Mouse (Mus musculus): ENCODE measurements around the gene Dnah12. TPM values are rescaled to one million over a fixed set of nuclear protein-coding genes. Genes with fewer than 3 reads are reported as not detected.
"Not testable (repeated sequence)": the region's sequence is repeated elsewhere in the genome, so short reads cannot be mapped to it uniquely, and the experiment has no call there.

Dnah12 gene
- polyA plus RNA-seq, 1 experiment from 2014 or later: 0.26 TPM

DNA sequence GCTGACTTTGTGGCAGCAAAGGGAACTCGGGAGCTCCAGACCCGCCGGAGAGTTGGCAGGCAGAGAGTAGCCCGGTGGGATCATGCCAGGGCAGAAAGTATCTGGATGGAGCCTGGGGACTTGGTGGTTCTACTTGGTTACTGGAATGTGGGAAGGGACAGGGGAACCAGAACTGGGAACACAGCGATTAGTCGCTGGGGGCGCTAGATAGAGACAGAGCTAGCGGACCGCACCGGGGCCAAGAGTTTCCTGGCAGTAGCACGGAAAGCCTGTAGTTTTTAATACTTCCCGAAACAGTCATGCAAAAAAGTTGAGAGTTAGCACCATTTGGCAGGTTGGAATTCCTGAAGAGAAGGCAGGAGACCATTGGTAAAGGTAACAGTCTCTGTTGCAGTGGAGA lies 17.7 kb upstream of the Dnah12 start:
- ATAC-seq (replicated peaks; ENCODE audit: low FRiP score, low read depth): peak; percentile 57; the same call in 1 of the 2 replicates
- H3K4me2 ChIP-seq (ENCODE audit: low read length): peak overlapping the region; percentile 8
- H3K4me3 ChIP-seq (replicated peaks; ENCODE audit: low read depth, low read length): peak overlapping the region; percentile 11; the same call in 1 of the 2 replicates
- H3K9me3 ChIP-seq (replicated peaks; ENCODE audit: low read length): no peaks in the 10 kb centered on the region
- peak overlapping the region; percentile 72 for H3K27ac ChIP-seq
- no peak overlapping the region for H3K9ac ChIP-seq (ENCODE audit: low read depth, low read length)
- no peaks in the 10 kb centered on the region for H3K4me1 ChIP-seq (replicated peaks; ENCODE audit: insufficient read depth, low read length)
- TF ChIP-seq CTCF (IDR thresholded peaks at IDR 0.05; ENCODE audit: low read depth): peak; percentile 54
- 24% methylated on average over 12 of the region's 12 CpGs for WGBS
- no peaks in the 10 kb centered on the region for H3K36me3 ChIP-seq (ENCODE audit: insufficient read depth, low read length)
- no peaks in the 10 kb centered on the region for H3K27me3 ChIP-seq (ENCODE audit: insufficient read depth, low read length)
- DNase-seq (ENCODE audit: low spot score): peak; percentile 72

DNA sequence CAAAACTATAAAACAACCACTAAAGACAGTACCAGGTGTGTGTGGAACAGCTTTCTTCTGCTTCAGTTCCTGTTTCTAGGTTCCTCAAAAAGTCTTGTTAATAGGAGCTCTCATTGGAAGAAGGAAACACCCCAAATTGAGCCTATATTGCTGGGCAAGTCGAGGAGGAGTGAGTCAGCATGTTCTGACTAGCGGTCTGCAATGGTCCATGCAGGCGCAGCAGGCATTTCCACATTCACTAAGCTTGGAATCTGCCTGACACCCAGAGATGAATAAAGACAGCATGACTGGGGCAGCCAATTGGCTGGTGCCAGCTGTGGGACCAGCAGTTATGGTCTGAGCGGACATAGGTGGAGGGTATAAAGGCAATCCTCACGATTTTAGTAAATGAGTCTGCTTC lies 17.3 kb upstream of the Dnah12 start:
- H3K27ac ChIP-seq: peak overlapping the region; percentile 72; the same call in 1 of the 2 replicates
- H3K27me3 ChIP-seq (ENCODE audit: insufficient read depth, low read length): no peaks in the 10 kb centered on the region
- H3K36me3 ChIP-seq (ENCODE audit: insufficient read depth, low read length): no peaks in the 10 kb centered on the region
- no peak for ATAC-seq (replicated peaks; ENCODE audit: low FRiP score, low read depth)
- H3K9me3 ChIP-seq (replicated peaks; ENCODE audit: low read length): no peaks in the 10 kb centered on the region
- peak overlapping the region; percentile 11; the same call in 1 of the 2 replicates for H3K4me3 ChIP-seq (replicated peaks; ENCODE audit: low read depth, low read length)
- no peak for DNase-seq (ENCODE audit: low spot score)
- TF ChIP-seq CTCF (IDR thresholded peaks at IDR 0.05; ENCODE audit: low read depth): no peak
- no peaks in the 10 kb centered on the region for H3K4me1 ChIP-seq (replicated peaks; ENCODE audit: insufficient read depth, low read length)
- H3K9ac ChIP-seq (ENCODE audit: low read depth, low read length): no peak overlapping the region
- H3K4me2 ChIP-seq (ENCODE audit: low read length): peak overlapping the region; percentile 8
- WGBS: 75% methylated on average over 5 of the region's 5 CpGs

DNA sequence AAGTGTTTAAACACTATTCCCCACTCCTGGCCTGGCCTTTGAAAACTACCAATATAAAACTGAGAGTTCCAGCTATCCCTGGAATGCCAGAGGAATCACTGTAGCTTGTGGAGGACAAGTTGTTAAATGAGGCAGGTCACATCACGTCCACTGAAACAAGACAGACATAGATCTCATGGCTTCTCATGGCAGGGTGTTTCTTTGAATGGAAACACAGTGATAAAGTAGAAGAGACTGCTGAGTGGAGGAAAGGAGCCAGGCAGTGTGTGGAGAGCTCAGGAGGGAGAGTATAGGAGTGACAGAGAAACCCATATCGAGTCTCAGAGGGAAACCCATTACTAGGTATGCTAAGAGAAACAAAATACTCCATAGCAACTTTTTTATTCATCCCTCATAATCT lies 2.3 kb upstream of the Dnah12 start:
- WGBS: 40% methylated on average over 2 of the region's 2 CpGs
- no peaks in the 10 kb centered on the region for H3K4me1 ChIP-seq (replicated peaks; ENCODE audit: insufficient read depth, low read length)
- H3K36me3 ChIP-seq (ENCODE audit: insufficient read depth, low read length): no peaks in the 10 kb centered on the region
- DNase-seq (ENCODE audit: low spot score) (no peak), ATAC-seq (replicated peaks; ENCODE audit: low FRiP score, low read depth) (no peak)
- TF ChIP-seq CTCF (IDR thresholded peaks at IDR 0.05; ENCODE audit: low read depth): no peak
- no peak overlapping the region for H3K4me2 ChIP-seq (ENCODE audit: low read length)
- no peak overlapping the region for H3K4me3 ChIP-seq (replicated peaks; ENCODE audit: low read depth, low read length)
- no peaks in the 10 kb centered on the region for H3K27me3 ChIP-seq (ENCODE audit: insufficient read depth, low read length)
- no peaks in the 10 kb centered on the region for H3K9me3 ChIP-seq (replicated peaks; ENCODE audit: low read length)
- H3K27ac ChIP-seq: 0 out of 2 replicates have a peak overlapping the region, but pooled peaks have one; percentile 19
- no peak overlapping the region for H3K9ac ChIP-seq (ENCODE audit: low read depth, low read length)

DNA sequence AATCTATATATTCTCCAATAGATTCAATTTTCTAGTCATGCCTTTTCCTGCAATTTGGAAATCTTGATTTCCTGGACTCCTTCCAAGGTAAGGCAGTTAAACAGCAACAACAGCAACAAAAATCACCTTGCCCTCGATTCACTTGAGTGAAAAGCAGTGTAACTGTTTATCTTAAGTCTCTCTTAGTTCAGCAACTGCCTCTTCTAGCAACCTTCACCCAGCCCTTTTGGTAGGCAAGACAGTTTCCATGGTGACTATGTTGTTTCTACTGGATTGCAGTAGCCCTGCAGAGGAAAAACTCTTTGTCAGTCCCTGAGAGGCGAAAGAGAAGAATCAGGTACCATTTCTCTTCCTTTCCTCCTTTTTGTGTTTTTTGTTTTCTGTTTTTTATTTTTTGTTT lies 1.7 kb upstream of the Dnah12 start:
- peak; percentile 46 for DNase-seq (ENCODE audit: low spot score)
- no peak overlapping the region for H3K9ac ChIP-seq (ENCODE audit: low read depth, low read length)

DNA sequence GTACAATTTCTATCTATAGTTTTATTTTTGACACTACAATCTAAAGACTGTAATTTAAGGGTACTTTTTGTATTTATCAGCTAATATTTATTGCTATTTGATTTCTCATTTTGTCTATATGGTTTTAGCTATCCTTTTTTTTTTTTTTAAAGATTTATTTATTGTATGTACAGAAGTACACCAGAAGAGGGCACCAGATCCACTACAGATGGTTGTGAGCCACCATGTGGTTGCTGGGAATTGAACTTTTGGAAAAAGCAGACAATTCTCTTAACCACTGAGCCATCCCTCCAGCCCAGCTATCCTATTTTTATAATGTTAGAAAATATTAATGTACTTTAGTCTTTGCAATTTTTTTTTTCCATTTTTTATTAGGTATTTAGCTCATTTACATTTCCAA lies 4.8 kb downstream of the Dnah12 start:
- no peaks in the 10 kb centered on the region for H3K9me3 ChIP-seq (replicated peaks; ENCODE audit: low read length)
- TF ChIP-seq CTCF (IDR thresholded peaks at IDR 0.05; ENCODE audit: low read depth): peak; percentile 72
- no peak overlapping the region for H3K9ac ChIP-seq (ENCODE audit: low read depth, low read length)
- DNase-seq (ENCODE audit: low spot score) (peak; percentile 53), ATAC-seq (replicated peaks; ENCODE audit: low FRiP score, low read depth) (no peak)
- no peaks in the 10 kb centered on the region for H3K4me1 ChIP-seq (replicated peaks; ENCODE audit: insufficient read depth, low read length)
- H3K27me3 ChIP-seq (ENCODE audit: insufficient read depth, low read length): no peaks in the 10 kb centered on the region
- no peak overlapping the region for H3K4me2 ChIP-seq (ENCODE audit: low read length)
- H3K36me3 ChIP-seq (ENCODE audit: insufficient read depth, low read length): no peaks in the 10 kb centered on the region
- no peak overlapping the region for H3K4me3 ChIP-seq (replicated peaks; ENCODE audit: low read depth, low read length)
- H3K27ac ChIP-seq: no peak overlapping the region

More for the DNA sequence above, 1.7 kb upstream of the Dnah12 start:
- Histone ChIP-seq H3K9me3 (replicated peaks; ENCODE audit: low read length) (no peaks in the 10 kb centered on the region), H3K4me1 (replicated peaks; ENCODE audit: insufficient read depth, low read length) (no peaks in the 10 kb centered on the region), H3K36me3 (ENCODE audit: insufficient read depth, low read length) (no peaks in the 10 kb centered on the region), H3K4me3 (replicated peaks; ENCODE audit: low read depth, low read length) (no peak overlapping the region), H3K27ac (0 out of 2 replicates have a peak overlapping the region, but pooled peaks have one; percentile 1), H3K27me3 (ENCODE audit: insufficient read depth, low read length) (no peaks in the 10 kb centered on the region), H3K4me2 (ENCODE audit: low read length) (no peak overlapping the region)
- TF ChIP-seq CTCF (IDR thresholded peaks at IDR 0.05; ENCODE audit: low read depth): no peak
- no peak for ATAC-seq (replicated peaks; ENCODE audit: low FRiP score, low read depth)
- WGBS: 40% methylated on average over 2 of the region's 2 CpGs

DNA sequence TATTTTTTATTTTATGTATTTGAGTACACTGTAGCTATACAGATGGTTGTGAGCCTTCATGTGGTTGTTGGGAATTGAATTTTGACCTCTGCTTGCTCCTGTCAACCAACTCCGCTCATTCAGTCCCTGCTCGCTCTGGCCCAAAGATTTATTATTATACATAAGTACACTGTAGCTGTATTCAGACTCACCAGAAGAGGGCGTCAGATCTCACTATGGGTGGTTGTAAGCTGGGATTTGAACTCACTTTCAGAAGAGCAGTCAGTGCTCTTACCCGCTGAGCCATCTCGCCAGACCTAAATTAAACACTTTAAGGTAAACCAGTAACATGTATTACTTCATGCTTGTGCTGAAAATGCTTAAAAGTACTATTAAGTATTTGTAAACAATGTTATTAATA lies 12.2 kb downstream of the Dnah12 start:
- WGBS: 83% methylated on average over 5 of the region's 5 CpGs
- not testable (repeated sequence) for H3K9ac ChIP-seq (ENCODE audit: low read depth, low read length); H3K4me1 ChIP-seq (replicated peaks; ENCODE audit: insufficient read depth, low read length); DNase-seq (ENCODE audit: low spot score); H3K27me3 ChIP-seq (ENCODE audit: insufficient read depth, low read length); H3K9me3 ChIP-seq (replicated peaks; ENCODE audit: low read length); ATAC-seq (replicated peaks; ENCODE audit: low FRiP score, low read depth); H3K4me2 ChIP-seq (ENCODE audit: low read length); H3K36me3 ChIP-seq (ENCODE audit: insufficient read depth, low read length); H3K4me3 ChIP-seq (replicated peaks; ENCODE audit: low read depth, low read length); H3K27ac ChIP-seq

DNA sequence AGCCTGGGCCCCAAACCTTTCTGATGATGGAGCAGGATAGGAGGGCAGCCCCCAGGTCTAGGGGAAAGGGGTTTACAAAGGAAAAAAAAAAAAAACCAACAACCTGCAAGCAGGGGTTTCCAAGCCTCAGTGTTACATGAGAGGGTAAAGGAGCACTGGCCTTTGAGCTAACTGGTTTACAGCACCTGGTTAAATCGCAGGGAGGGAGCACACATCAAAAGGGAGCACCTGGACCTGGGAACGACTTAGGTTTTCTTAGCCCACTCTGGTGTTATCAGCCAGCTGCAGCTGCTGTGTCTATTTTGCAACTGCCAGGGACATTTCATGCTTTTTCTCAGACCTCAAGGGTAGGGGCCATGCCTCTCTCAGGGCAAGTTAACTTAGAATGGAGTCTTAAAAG lies 26.6 kb downstream of the Dnah12 start:
- not testable (repeated sequence) for ATAC-seq (replicated peaks; ENCODE audit: low FRiP score, low read depth); H3K36me3 ChIP-seq (ENCODE audit: insufficient read depth, low read length); H3K9me3 ChIP-seq (replicated peaks; ENCODE audit: low read length); H3K9ac ChIP-seq (ENCODE audit: low read depth, low read length); H3K4me1 ChIP-seq (replicated peaks; ENCODE audit: insufficient read depth, low read length); H3K4me3 ChIP-seq (replicated peaks; ENCODE audit: low read depth, low read length); H3K4me2 ChIP-seq (ENCODE audit: low read length); H3K27ac ChIP-seq; H3K27me3 ChIP-seq (ENCODE audit: insufficient read depth, low read length); DNase-seq (ENCODE audit: low spot score)
- 72% methylated on average over 2 of the region's 2 CpGs for WGBS

Measured in kidney, postnatal 0 days (tissue).